Mouse (Mus musculus): ENCODE results near the gene Pitpnc1.

Pitpnc1 gene

DNA sequence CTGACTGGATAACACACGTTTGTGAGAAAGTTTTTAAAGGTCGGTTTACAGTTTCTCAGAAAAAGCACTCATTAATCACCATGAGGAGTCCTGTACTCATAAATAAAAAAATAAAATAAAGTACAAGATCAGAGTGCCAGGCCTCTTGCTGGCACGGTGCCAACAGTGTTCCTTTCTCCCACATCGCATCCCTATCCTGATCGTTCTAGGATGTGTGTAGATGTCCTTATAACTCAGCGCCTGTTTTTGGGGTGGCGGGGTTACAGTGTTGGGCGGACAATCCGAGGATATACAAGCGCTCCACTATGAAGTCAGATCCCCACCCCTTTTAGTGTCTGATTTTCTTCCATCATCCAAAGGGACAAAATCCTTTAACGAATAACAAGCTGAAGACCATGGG is 94.7 kb downstream of the Pitpnc1 start:
- DNase-seq (ENCODE audit: extremely low read depth, low read depth, low spot score): no peak

GRCm38 (mm10) chr11:107373569-107373968 is 96.9 kb downstream of the Pitpnc1 start:
- DNase-seq (ENCODE audit: extremely low read depth, low read depth, low spot score): no peak

- no peak for DNase-seq (ENCODE audit: extremely low read depth, low read depth, low spot score)
These were observed 97.3 kb downstream of the Pitpnc1 start for GRCm38 (mm10) chr11:107373154-107373553.

DNA sequence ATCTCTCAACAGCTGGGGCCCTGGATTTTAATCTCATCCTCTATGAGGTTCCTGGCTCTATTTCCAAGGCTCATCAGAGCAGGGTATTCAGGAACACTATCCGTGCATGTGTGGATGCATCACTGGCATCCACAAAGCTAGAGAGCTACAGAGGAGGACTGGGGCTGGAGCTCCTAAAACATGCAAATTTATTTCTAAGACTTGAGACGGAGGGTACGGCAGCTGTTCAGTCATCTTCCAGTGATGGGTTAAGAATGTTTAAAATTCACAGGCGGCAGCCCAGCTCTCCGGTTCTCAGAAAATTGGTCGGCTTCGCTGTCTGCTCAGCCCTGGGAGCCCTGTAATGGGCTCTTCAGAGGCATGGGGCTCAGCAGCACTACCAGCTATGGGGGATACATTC is 97.8 kb downstream of the Pitpnc1 start:
- no peak for DNase-seq (ENCODE audit: extremely low read depth, low read depth, low spot score)

DNA sequence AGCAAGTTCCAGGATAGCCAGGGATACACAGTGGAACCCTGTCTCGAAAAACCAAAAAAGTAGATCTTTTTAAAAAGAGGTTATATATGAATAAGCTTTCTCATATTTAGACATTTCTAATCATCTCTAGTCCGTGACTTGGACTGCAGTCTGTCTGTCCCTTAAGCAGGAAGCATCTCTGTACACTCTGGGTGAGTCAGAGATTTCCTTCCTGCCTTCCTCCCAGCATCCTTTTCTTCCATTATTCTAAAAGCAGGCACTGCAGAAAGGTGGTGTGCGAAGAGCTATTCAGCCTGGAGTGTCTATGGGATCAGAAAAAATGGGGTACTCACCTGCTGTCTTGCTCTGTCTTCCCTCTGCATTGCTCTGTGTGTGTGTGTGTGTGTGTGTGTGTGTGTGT is 100.0 kb downstream of the Pitpnc1 start:
- no peak for DNase-seq (ENCODE audit: extremely low read depth, low read depth, low spot score)

DNA sequence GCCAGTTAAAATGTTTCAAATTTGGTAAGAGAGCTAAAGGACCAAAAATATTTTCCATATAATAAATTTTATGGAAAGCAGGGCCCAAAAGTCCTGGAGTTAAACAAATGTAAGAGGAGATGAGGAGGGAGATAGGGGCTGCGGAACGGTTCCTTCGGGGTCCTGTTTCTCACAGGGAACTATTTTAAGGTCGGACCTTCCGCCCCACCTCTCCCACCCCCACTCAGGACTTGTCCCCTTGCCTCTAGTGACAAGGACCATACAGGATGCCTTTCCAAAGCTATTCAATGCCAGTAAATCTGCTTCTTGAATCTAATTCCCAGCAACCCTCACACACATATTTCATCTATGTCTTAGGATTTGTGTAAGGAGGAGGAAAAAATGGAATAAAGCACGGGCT is 100.8 kb downstream of the Pitpnc1 start:
- no peak for DNase-seq (ENCODE audit: extremely low read depth, low read depth, low spot score)

- no peak for DNase-seq (ENCODE audit: extremely low read depth, low read depth, low spot score)
These were observed 104.4 kb downstream of the Pitpnc1 start for GRCm38 (mm10) chr11:107365938-107366712.

- no peak for DNase-seq (ENCODE audit: extremely low read depth, low read depth, low spot score)
These were observed 111.8 kb downstream of the Pitpnc1 start for GRCm38 (mm10) chr11:107358695-107359094.

- no peak for DNase-seq (ENCODE audit: extremely low read depth, low read depth, low spot score)
These were observed 114.3 kb downstream of the Pitpnc1 start for GRCm38 (mm10) chr11:107356224-107356623.

DNA sequence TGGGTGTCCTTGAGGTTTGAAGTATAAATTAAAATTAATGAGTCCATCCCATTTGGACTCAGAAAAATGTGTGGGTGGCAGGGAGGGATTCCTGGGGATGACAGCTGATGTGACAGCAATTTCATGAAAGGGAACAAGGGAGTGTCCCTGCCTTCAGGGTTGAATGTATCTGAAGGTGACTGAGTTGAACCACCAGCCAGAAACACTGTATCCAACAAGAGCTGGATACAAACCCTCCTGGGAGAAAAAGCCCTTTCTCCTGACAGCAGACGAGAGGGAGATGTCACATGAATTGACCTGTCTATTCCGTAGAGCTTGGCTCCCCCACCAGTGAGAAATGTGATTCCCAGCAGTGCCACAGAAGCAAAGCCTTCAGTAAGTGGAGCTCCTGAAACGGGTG is 115.0 kb downstream of the Pitpnc1 start:
- DNase-seq (ENCODE audit: extremely low read depth, low read depth, low spot score): no peak

DNA sequence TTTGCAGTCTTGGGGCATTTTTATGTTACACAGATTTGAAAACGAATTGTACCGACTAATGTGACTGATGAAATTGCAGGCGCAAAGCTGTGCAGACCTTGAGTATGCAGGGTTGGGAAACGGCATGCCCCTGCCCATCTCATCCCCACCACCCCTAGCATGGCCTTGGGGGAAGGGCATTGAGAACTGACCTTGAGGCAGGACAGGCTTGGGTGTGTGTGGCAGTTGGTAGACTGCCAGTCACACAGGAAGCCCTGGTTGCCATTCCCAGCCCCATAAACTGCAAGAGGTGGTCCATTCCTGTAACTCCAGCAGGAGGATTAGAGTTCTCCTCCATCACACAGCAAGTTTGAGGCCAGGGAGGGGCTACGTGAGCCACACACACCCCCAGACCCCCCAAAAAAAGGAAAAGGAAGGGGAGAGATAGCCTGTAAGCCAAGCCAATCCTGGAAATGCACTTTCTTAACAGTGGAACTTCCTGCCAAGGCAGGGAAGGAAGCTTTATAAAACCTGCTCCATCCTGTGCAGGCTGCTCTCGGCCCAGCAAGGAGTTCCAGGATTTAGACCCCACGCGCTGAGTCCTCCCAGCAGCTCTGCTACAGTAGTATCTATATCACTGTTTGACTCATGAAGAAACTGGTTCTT is 115.9 kb downstream of the Pitpnc1 start:
- no peak for DNase-seq (ENCODE audit: extremely low read depth, low read depth, low spot score)

- no peak for DNase-seq (ENCODE audit: extremely low read depth, low read depth, low spot score)
These were observed 117.9 kb downstream of the Pitpnc1 start for GRCm38 (mm10) chr11:107352596-107352995.

DNA sequence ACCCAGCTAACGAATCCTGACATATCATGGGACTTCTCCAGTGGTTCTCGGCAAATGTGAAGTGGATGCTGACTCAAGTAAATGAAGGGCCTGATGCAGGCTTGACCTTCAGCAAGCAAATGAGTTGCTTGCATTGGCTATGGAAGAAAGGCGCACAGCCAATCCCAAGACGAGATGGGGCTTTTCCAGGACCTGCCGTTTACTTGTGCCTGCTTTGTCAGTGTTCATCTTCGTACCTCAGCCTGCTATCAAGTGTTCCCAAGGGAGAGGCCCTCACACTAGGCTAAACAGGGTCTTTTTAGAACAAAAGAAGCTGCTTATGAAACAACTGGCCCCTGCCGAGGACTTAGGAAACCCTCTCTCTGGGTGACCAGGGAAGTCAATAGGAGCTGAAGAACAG is 120.7 kb downstream of the Pitpnc1 start:
- no peak for DNase-seq (ENCODE audit: extremely low read depth, low read depth, low spot score)

- no peak for DNase-seq (ENCODE audit: extremely low read depth, low read depth, low spot score)
These were observed 127.5 kb downstream of the Pitpnc1 start for GRCm38 (mm10) chr11:107343031-107343430.

DNA sequence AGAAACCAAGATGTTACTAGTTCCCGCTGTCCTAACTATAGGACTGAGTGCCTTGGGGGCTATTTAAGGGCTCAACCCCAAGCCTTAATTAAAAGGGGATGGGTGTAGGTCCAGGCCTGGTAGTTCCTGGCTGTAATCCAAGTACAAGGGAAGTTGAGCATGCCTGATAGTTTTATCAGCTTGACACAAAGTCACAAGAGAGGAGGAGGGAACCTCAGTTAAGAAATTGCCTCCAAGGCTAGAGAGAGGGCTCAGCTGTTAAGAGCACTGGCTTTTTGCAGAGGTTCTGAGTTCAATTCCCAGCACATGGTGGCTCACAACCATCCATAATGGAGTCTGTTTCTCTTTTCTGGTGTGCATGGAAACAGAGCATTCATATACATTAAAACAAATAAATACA is 128.1 kb downstream of the Pitpnc1 start:
- no peak for DNase-seq (ENCODE audit: extremely low read depth, low read depth, low spot score)

GRCm38 (mm10) chr11:107341293-107341692 is 129.2 kb downstream of the Pitpnc1 start:
- DNase-seq (ENCODE audit: extremely low read depth, low read depth, low spot score): no peak

DNA sequence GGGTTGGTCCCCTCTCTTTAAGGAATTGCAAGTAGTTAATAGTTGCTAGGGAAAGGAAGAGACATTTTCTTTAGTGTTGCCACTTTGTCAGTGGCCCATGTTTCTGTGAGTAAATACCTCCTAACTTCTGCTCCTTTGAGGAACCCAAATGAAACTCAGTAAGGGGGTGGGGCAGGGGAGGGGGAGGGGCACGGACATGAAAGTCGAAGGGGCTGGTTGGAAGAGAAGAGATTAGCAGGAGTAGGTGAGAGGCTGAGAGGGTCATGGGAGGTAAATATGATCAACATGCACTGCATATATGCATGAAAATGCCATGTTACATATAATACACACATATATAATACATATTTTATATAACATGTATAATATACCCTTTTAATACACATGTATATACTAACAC is 129.7 kb downstream of the Pitpnc1 start:
- DNase-seq (ENCODE audit: extremely low read depth, low read depth, low spot score): no peak

DNA sequence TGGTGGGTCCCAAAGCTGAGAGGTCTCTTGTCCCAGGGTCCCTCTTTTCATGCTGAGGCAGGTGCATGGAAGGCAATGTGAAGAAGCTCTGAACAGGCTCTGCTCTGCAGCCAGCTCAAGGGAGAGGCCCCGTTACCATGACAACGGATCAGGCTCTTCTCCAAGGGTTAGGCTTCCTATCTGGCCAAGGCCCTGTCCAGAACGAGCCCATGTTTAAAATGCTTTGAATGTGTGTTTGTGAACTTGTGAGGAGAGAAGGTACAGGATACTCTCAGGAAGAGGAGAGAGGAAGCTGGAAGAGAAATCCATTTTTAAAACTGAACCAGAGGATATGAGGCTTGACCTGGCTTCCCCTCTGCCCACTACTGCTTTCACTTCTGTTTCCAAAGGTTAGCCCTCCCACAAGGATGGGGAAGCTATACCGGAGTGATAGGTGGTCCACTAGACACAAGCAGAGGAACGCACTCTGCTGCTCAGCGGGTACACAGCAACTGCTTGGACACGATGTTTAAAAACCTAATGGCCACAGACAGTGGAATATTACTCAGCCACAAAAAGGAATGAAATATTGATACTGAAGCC is 131.2 kb downstream of the Pitpnc1 start:
- DNase-seq (ENCODE audit: extremely low read depth, low read depth, low spot score): no peak

DNA sequence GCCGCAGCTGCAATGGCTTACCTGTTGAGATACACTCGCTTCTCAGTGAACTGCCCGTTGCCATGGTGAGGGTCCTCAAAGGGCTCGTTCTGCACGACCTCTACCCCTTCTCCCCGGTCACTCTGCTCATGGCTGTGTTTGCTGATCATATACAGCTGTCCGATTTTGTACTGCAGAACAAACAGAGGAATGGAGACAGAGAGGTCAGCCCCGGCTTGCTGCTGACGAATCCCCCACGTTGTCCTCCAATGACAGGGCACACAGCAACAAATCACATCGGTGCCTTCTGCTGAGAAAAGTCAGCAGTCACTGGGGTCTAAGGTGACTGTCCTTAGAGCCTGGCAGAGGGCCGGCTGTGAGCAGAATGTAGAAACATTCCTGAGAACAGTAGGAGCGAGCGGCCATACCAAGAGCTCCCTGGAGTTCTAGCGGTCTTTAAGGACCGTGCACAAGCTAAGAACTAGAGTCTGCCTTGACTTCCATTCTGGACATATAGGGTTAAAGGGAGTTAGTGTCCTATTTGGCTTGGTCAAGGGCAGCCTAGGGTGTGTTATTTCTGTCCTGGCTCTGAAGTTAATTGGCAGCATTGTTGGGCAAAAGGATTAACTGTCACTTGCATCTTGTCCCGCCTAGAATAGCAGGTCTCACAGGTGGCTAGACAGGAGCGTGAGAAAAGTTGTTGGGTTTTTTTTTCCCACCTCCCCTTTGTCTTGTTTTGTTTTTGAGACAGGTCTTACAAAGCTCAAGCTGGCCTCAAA is 132.9 kb downstream of the Pitpnc1 start:
- DNase-seq (ENCODE audit: extremely low read depth, low read depth, low spot score): peak; percentile 39

DNA sequence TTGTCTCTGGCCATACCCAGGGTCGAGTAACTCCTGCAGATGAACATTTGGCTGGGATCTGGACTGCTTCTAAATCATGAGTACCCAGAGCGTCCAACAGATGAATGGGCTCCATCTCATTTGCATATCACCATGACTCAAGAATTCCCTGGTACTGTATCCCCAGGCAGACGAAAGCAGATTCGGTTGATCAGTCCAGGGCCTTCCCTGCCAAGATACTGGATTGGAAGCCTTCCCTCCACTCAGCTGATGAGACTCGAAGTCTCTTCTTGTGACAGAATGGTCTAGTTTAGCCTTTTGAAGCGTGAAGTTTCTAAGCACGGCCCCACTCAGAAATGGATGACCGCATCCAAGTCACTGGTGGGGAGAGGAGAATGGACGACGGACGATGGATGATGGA is 134.7 kb downstream of the Pitpnc1 start:
- DNase-seq (ENCODE audit: extremely low read depth, low read depth, low spot score): no peak

DNA sequence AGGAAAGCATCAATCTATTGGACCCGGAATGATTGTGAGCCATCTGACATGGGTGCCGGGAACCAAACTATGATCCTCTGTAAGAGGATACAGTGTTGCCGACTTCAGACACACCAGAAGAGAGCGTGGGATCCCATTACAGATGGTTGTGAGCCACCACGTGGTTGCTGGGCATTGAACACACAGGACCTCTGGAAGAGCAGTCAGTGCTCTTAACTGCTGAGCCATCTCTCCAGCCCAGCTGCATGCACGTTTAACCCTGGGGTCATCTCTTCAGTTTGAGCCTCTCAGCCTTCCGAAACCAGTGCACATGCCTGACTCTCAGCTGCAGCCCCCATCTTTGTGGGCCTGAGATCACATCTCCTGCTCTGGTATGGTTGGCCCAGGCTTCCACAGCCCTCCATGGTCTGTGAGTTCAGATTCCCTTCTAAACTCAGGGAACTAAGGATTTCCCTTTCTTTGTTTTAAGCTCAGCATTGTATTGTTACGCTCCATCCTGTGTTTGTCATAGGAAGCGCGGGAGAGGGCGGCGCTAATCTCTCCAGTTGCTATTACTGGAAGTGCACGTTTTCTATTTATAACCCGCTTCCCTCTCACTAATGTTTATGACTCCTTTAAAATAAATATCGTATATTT is 135.5 kb downstream of the Pitpnc1 start:
- no peak for DNase-seq (ENCODE audit: extremely low read depth, low read depth, low spot score)
